Mouse (Mus musculus): ENCODE data around the gene Atp9a.

Atp9a gene

DNA sequence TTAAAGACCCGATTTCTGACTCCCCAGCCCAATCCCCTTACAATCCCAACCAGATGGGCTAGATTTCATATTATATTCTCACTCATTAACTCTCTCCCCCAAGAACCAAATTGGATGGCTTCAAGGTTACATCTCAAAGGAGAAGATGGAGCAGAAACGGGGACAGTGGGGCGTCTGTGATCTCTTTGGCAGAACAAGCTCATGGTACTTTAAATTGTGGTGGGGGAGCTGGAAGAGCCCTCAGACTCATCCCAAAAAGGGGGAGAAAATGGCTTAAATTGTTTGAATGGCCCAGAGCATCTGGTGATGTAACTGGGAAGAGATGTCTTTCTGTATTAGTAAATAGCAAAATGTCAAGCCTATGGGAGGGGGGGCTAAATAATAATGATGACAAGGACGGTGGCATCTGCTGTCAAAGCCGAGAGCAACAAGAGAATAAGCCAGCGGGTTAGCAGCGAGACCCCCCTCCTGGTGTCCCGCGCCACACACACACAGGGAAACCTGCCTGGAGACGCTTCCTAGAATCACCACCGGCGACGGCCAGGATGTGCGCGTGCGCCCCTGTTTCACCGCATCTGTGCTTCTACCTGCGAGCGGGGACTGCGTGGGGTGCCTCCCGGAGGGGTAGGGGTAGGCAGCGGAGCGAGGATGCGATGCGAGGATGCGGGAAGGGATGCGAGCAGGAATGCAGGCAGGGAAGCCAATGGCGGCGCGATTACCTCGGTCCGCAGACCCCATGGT lies 141.3 kb downstream of the Atp9a start:
- DNase-seq (ENCODE audit: low spot score) = no peak

DNA sequence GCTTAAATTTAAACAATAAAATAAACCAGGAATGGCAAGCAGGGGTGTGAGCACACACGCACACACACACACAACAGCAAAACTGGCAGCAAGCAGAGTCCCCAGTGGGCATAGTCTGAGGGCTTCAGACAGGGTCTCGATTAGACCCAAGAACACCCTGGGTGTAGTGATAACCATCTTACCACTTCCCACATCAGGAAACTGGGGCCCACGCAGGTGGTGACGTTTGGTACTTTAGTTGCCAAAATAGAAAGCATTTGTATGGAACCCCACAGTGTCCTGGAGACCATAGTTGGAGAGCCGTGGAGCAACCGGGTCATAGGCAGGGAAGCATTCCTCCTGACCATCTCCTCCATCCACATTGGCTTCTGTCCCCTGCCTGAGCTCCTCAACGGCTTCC lies 146.5 kb downstream of the Atp9a start:
- DNase-seq (ENCODE audit: low spot score) = no peak

DNA sequence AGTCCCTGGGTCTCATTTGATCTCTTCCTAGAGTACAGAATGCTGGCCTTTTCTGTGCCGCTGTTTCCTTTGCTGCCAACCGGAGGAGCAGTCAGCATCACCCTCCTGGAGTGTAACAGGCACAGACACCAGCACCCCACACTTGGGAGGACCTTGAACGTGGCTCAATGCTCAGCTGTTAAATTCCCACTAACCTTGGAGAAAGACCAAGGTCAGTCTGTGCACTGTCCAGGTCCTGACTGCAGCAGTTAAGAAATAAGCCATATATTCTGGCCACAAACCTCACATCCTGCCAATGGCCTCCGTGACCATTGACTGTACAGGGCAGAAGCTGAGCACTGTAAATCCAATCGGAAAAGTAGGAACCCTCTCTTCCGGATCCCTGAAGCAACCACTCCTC lies 148.5 kb downstream of the Atp9a start:
- no peak for DNase-seq (ENCODE audit: low spot score)

DNA sequence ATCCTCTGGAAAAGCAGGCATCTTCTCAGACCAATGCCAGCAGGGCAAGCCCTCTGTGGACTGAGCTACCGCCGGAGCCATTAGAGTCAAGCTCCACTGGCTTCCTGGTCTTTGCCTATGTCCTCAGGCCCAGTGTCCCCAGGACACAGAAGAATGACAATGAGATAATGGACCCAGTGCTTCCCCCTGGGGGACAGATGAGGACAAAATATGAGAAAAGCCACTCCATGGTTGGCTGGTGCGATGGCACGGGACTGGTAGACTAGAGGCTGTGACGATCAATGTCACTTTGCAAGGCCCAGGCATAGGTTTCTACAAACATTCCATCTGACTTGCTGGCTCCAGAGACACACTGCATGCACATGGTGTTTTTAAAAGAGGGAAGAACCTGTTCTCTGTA lies 149.2 kb downstream of the Atp9a start:
- no peak for DNase-seq (ENCODE audit: low spot score)

DNA sequence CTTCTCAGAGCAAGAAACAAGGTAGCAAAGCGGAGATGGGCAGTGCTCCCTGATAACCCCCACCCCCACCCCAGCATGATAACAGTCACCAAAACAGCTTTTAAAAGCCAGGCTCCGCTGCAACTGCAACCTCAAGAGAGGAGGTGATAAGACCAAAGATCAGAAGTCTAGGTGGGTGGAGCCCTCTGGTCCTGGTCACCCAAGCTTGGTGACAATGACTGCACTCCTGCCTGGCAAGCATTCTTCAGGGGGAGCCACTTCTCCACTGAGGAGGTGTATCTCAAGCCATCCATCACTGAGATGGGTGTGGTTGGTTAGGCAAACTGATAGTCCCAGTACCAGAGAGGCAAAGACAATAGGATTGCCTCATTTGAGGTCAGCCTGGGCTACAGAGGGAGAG lies 151.1 kb downstream of the Atp9a start:
- DNase-seq (ENCODE audit: low spot score) = no peak

DNA sequence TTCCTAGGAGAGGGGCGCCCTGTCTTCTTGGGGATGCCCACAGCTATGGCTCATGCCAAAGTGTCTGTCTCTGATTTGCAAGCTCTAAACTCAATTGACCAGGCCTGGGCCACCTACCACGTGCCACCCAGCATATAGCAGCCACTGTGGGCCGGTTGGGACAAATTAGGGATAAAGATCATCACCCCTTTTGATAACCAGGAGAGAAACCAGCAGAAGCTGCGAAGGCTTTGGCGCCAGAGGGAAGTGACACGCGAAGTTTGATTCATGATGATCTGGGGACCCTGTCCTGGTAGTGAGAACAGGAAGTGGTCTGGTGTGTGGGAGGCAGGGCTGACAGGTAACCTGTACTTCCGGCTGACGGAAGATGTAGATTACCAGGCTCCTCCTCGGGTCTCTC lies 151.7 kb downstream of the Atp9a start:
- DNase-seq (ENCODE audit: low spot score) = no peak

DNA sequence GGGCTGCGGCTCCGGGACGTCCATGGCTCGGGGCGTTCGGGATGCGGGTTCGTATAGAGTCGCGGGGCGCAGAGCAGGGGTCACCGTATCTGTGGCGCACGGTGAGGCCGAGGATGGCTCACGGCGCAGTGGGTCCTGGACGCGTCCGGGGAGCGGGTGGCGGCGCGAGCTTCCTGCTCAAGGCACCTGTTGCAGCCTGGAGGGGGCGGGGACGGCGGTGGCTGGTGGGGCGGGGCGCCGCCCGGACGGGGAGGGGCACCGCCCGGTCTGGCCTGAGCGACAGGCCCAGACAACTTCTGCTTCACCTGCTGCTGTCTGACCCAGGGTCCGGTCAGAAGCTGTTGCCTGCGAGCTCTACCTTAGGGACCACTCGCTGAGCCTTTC lies 152.0 kb downstream of the Atp9a start:
- no peak for DNase-seq (ENCODE audit: low spot score)

DNA sequence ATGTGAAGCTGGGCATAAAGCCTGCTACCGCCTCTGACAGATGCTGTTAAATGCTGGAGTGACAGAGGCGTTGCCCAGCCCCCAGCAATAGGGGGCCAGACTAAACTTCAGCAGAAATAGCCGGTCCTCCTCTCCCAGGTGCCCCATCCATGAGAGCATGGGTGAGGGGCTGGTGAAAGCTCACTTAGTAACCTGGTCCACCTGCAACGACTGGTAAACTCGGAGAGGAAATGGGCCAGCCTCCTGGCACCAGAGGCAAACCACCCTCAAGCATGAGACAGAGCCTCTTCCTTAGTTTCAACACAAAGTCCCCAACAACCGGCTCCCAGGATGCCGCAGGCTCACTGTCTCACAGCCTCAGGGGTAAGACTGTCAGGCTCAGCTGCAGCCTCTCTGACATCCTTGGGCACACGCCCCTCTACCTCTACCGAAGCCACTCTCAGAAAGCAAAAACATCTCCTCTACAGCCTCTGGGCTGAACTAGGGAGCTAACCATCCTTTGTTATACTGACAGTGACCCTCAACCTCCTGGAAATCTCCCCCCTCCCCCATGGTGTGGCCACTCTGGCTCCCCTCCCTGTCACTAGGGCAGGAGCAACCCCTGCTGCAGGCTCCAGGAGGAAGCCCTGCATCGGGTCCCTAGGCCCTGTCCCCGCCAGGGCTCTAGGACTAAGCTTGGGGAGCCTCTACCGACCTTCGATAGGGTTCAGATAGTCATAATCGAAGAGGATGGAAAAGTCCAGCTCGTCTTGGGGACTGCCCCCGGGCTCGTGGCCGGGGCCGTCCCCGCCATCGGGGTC lies 152.6 kb downstream of the Atp9a start:
- DNase-seq (ENCODE audit: low spot score) = no peak

DNA sequence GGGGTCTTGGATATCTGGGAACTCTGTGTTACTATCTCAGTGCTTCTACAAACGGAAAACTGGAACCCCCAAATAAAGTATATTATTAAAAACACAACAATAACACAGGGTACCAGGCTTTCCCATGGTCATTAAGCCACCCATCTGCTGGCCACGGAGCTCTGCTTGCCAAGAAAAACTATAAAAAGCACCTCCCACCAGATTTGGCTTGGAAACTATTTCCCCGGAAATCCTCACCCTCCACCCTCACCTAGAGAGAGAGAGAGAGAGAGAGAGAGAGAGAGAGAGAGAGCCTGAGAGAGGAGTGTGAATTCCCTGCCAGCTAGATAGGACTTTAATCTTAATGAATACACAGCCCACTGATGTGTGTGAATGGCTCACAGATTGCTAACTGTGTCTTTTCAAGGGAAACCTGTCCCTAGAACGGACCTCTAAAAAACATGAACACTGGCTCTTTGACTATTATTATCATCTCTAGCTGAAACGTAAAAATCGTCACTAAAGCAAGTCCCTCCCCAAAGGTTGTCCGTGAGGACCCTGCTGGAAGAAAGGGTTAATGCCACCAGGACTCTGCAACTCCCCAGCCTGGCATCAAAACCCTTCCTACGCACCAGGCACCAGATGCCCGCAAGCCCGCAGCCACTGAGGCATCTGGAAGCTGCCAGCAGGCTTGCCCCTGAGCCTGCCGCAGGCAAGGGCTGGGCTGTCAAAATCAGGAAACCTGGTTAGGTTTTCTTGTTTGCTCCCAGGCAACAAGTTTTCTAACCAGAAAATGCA lies 153.4 kb downstream of the Atp9a start:
- no peak for DNase-seq (ENCODE audit: low spot score)

DNA sequence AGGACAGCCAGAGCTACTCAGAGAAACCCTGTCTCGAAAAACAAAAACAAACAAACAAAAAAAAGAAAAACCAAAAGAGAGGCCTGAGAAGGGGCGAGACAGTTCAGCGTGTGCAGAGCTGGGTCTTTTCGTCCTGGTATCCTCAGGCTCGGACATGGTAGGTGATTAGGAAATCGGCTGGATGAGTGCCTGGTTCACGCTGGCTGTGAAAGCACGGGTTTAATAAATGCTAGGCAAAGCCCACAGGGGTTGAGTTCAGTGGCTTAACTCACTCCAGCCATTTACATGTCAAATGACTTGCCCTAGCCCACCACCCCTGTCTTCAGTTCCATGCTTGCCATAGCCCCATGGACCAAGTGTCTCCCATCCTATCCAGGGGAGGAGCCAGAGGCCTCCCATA lies 155.1 kb downstream of the Atp9a start:
- DNase-seq (ENCODE audit: low spot score) = no peak

DNA sequence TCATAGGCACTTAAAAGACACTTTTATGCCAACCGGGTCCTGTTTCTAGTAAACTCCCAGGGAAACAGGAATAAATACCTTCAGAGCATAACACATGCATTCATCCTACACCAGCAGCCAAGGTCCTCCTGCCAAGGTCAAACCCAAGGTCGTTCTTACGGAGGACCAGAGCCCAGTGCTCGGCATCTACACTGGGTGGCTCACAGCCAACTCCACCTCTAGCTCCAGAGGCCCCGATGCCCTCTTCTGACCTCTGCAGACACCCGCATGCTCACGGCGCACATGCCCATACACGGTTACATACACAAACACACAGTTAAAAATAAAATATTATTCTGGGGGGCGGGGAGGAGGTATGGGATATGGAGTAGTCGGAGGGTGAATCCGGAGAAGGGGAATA lies 155.7 kb downstream of the Atp9a start:
- no peak for DNase-seq (ENCODE audit: low spot score)

DNA sequence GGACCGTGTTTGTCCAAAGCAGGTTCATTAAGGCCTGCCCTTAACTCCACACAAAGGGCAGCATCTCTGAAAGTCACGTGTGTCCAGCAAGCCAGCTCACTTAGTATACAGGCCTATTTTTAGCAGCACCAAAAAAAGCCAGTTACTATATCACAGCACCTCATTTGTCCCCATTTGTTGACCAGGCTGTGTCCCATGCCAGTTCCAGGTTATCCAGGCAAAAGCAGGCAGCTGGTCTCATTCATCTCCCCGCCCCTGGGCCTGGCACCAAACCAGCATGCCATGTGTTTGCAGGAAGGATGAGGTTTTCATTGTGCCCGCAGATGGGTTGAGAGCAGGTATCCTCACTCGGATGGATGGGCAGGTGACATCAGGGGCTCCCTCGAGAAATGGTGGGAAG lies 157.4 kb downstream of the Atp9a start:
- no peak for DNase-seq (ENCODE audit: low spot score)

Data from c-Kit-positive CD71-positive TER-119-positive erythroid progenitor cells, embryonic 14.5 days (primary cell).